Mouse (Mus musculus): ENCODE data around the gene Nckipsd. TPM values are rescaled to one million over a fixed set of nuclear protein-coding genes. Genes with fewer than 3 reads are reported as not detected.

The Nckipsd gene
- polyA plus RNA-seq (2012; rRNA removed): 73.9 and 76.9 TPM in 2 replicates

- H3K27me3 ChIP-seq (ENCODE audit: control insufficient read depth, insufficient read depth, low read length): no peaks in the 10 kb centered on the region
- peak within 1 kb of the TSS; percentile 87 for H3K4me3 ChIP-seq (replicated peaks; ENCODE audit: insufficient read depth, low read depth, low read length)
- TF ChIP-seq CTCF (IDR thresholded peaks at IDR 0.05; ENCODE audit: borderline replicate concordance, insufficient read depth, low read depth, low read length) (peak; percentile 72; the same call in 1 of the 2 replicates), POLR2A (IDR thresholded peaks at IDR 0.05; ENCODE audit: borderline replicate concordance, insufficient read depth, low read length) (peak; percentile 69; the same call in 1 of the 2 replicates)
- H3K4me1 ChIP-seq (ENCODE audit: control insufficient read depth, insufficient read depth, low read length): peaks cover 32% of the 10 kb centered on the region
- peak; percentile 92 to 96 for DNase-seq
- WGBS: under 1% methylated on average over 62 of the region's 62 CpGs
- peak within 1 kb of the TSS; percentile 59; the same call in 1 of the 2 replicates for H3K27ac ChIP-seq (ENCODE audit: insufficient read depth, low read length)
These were observed at the start of gene Nckipsd for GRCm38 (mm10) chr9:108808163-108808665. Gene Nckipsd, plus strand, starts transcription at chr9:108808368.

- no peak overlapping the region for H3K4me3 ChIP-seq (replicated peaks; ENCODE audit: insufficient read depth, low read depth, low read length)
- WGBS: 98% methylated on average over 20 of the region's 20 CpGs
- no peak overlapping the region for H3K27ac ChIP-seq (ENCODE audit: insufficient read depth, low read length)
- H3K4me1 ChIP-seq (ENCODE audit: control insufficient read depth, insufficient read depth, low read length): no peaks in the 10 kb centered on the region
- TF ChIP-seq POLR2A (IDR thresholded peaks at IDR 0.05; ENCODE audit: borderline replicate concordance, insufficient read depth, low read length) (no peak), CTCF (IDR thresholded peaks at IDR 0.05; ENCODE audit: borderline replicate concordance, insufficient read depth, low read depth, low read length) (no peak)
- no peak for DNase-seq
- no peaks in the 10 kb centered on the region for H3K27me3 ChIP-seq (ENCODE audit: control insufficient read depth, insufficient read depth, low read length)
These were observed 49.0 kb upstream of the Nckipsd start for GRCm38 (mm10) chr9:108759121-108759520.

- no peaks in the 10 kb centered on the region for H3K4me1 ChIP-seq (ENCODE audit: control insufficient read depth, insufficient read depth, low read length)
- WGBS: 63% methylated on average over 2 of the region's 2 CpGs
- no peak overlapping the region for H3K27ac ChIP-seq (ENCODE audit: insufficient read depth, low read length)
- DNase-seq: no peak
- no peak overlapping the region for H3K4me3 ChIP-seq (replicated peaks; ENCODE audit: insufficient read depth, low read depth, low read length)
- TF ChIP-seq CTCF (IDR thresholded peaks at IDR 0.05; ENCODE audit: borderline replicate concordance, insufficient read depth, low read depth, low read length): peak; percentile 69
- no peak for TF ChIP-seq POLR2A (IDR thresholded peaks at IDR 0.05; ENCODE audit: borderline replicate concordance, insufficient read depth, low read length)
- H3K27me3 ChIP-seq (ENCODE audit: control insufficient read depth, insufficient read depth, low read length): no peaks in the 10 kb centered on the region
These were observed 48.4 kb upstream of the Nckipsd start for GRCm38 (mm10) chr9:108759805-108760204.

- Histone ChIP-seq H3K27me3 (ENCODE audit: control insufficient read depth, insufficient read depth, low read length) (no peaks in the 10 kb centered on the region), H3K4me1 (ENCODE audit: control insufficient read depth, insufficient read depth, low read length) (no peaks in the 10 kb centered on the region), H3K4me3 (replicated peaks; ENCODE audit: insufficient read depth, low read depth, low read length) (no peak overlapping the region), H3K27ac (ENCODE audit: insufficient read depth, low read length) (no peak overlapping the region)
- no peak for DNase-seq
- TF ChIP-seq POLR2A (IDR thresholded peaks at IDR 0.05; ENCODE audit: borderline replicate concordance, insufficient read depth, low read length) (no peak), CTCF (IDR thresholded peaks at IDR 0.05; ENCODE audit: borderline replicate concordance, insufficient read depth, low read depth, low read length) (no peak)
These were observed 46.6 kb upstream of the Nckipsd start for GRCm38 (mm10) chr9:108761561-108761960.

- H3K27ac ChIP-seq (ENCODE audit: insufficient read depth, low read length): no peak overlapping the region
- WGBS: 75% methylated on average over 10 of the region's 10 CpGs
- no peaks in the 10 kb centered on the region for H3K4me1 ChIP-seq (ENCODE audit: control insufficient read depth, insufficient read depth, low read length)
- no peak for DNase-seq
- no peak overlapping the region for H3K4me3 ChIP-seq (replicated peaks; ENCODE audit: insufficient read depth, low read depth, low read length)
- no peak for TF ChIP-seq CTCF (IDR thresholded peaks at IDR 0.05; ENCODE audit: borderline replicate concordance, insufficient read depth, low read depth, low read length)
- TF ChIP-seq POLR2A (IDR thresholded peaks at IDR 0.05; ENCODE audit: borderline replicate concordance, insufficient read depth, low read length): no peak
- no peaks in the 10 kb centered on the region for H3K27me3 ChIP-seq (ENCODE audit: control insufficient read depth, insufficient read depth, low read length)
These were observed 43.2 kb upstream of the Nckipsd start for GRCm38 (mm10) chr9:108764971-108765370.

- no peaks in the 10 kb centered on the region for H3K27me3 ChIP-seq (ENCODE audit: control insufficient read depth, insufficient read depth, low read length)
- WGBS: 71% methylated on average over 4 of the region's 4 CpGs
- H3K4me1 ChIP-seq (ENCODE audit: control insufficient read depth, insufficient read depth, low read length): peaks cover 1% of the 10 kb centered on the region
- H3K27ac ChIP-seq (ENCODE audit: insufficient read depth, low read length): no peak overlapping the region
- H3K4me3 ChIP-seq (replicated peaks; ENCODE audit: insufficient read depth, low read depth, low read length): no peak overlapping the region
- TF ChIP-seq CTCF (IDR thresholded peaks at IDR 0.05; ENCODE audit: borderline replicate concordance, insufficient read depth, low read depth, low read length): no peak
- no peak for TF ChIP-seq POLR2A (IDR thresholded peaks at IDR 0.05; ENCODE audit: borderline replicate concordance, insufficient read depth, low read length)
- no peak for DNase-seq
These were observed 31.6 kb upstream of the Nckipsd start for GRCm38 (mm10) chr9:108776614-108777013.

GRCm38 (mm10) chr9:108777276-108777675, 30.9 kb upstream of the Nckipsd start:
- H3K27me3 ChIP-seq (ENCODE audit: control insufficient read depth, insufficient read depth, low read length): no peaks in the 10 kb centered on the region
- H3K4me3 ChIP-seq (replicated peaks; ENCODE audit: insufficient read depth, low read depth, low read length): no peak overlapping the region
- 85% methylated on average over 4 of the region's 4 CpGs for WGBS
- no peak for DNase-seq
- H3K4me1 ChIP-seq (ENCODE audit: control insufficient read depth, insufficient read depth, low read length): no peaks in the 10 kb centered on the region
- H3K27ac ChIP-seq (ENCODE audit: insufficient read depth, low read length): no peak overlapping the region
- TF ChIP-seq CTCF (IDR thresholded peaks at IDR 0.05; ENCODE audit: borderline replicate concordance, insufficient read depth, low read depth, low read length) (no peak), POLR2A (IDR thresholded peaks at IDR 0.05; ENCODE audit: borderline replicate concordance, insufficient read depth, low read length) (no peak)

- peaks cover 3% of the 10 kb centered on the region; the same call in 1 of the 2 replicates for H3K4me1 ChIP-seq (ENCODE audit: control insufficient read depth, insufficient read depth, low read length)
- no peak overlapping the region for H3K4me3 ChIP-seq (replicated peaks; ENCODE audit: insufficient read depth, low read depth, low read length)
- no peak overlapping the region for H3K27ac ChIP-seq (ENCODE audit: insufficient read depth, low read length)
- TF ChIP-seq POLR2A (IDR thresholded peaks at IDR 0.05; ENCODE audit: borderline replicate concordance, insufficient read depth, low read length): no peak
- TF ChIP-seq CTCF (IDR thresholded peaks at IDR 0.05; ENCODE audit: borderline replicate concordance, insufficient read depth, low read depth, low read length): no peak
- DNase-seq: no peak
- WGBS: 46% methylated on average over 5 of the region's 5 CpGs
- H3K27me3 ChIP-seq (ENCODE audit: control insufficient read depth, insufficient read depth, low read length): no peaks in the 10 kb centered on the region
These were observed 27.2 kb upstream of the Nckipsd start for GRCm38 (mm10) chr9:108780959-108781358.
